Mouse (Mus musculus) stomach, postnatal 0 days (tissue): ENCODE results near the gene Midn.

Experiments used
- CTCF ChIP-seq: IDR thresholded peaks from 2 replicates; pipeline ENCODE4 v1.5.1; 2016; ENCODE audit warnings: antibody characterized with exemption, low read depth, mild to moderate bottlenecking, moderate library complexity
- EP300 ChIP-seq: optimal IDR thresholded peaks from 2 replicates; pipeline ENCODE3; 2016; ENCODE audit warnings: antibody characterized with exemption

DNA sequence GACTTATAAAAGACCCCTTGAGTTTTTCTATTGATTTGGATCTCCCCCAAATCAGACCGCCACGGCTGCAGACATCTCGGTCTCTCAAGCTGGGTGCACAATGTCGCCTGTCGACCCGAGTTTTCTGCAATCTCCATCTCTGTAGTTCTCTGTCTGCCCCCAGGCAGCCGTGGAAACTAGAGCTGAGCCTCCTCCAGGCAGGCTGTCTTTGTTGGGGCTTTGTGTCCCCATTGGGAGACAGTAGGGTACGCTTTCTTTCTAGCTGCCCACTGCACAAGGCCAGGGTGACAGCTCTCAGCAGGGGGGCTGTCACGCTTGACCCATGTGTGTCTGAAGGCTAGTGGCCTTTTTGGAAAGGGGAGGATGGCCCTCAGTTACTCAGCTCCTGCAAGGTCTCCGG lies 59.6 kb downstream of the Midn start:
- TF ChIP-seq CTCF (no peak), EP300 (no peak)
